Mouse (Mus musculus): ENCODE results near the gene Olfr600. TPM values are rescaled to one million over a fixed set of nuclear protein-coding genes. Genes with fewer than 3 reads are reported as not detected.

Olfr600 gene
- not detected in 2 replicates for polyA plus RNA-seq (2021; fragmentation: Nextera tagmentation)
- long read RNA-seq, experiment 1: 0 reads
- long read RNA-seq, experiment 2: 0 reads

GRCm38 (mm10) chr7:103349569-103349968 lies at the start of gene Olfr600:
TSS of gene Olfr600 (minus strand) at chr7:103349669.

GRCm38 (mm10) chr7:103386077-103386476 lies 36.6 kb upstream of the Olfr600 start, which contains the start of gene Olfr603:
TSS of gene Olfr603 (minus strand) at chr7:103386177.

GRCm38 (mm10) chr7:103362555-103362954 lies 13.1 kb upstream of the Olfr600 start, which contains the start of gene Olfr601:
TSS of gene Olfr601 (minus strand) at chr7:103362655.

GRCm38 (mm10) chr7:103335617-103336016 lies 13.9 kb downstream of the Olfr600 start, which contains the start of gene Olfr599:
TSS of gene Olfr599 (plus strand) at chr7:103335917.

GRCm38 (mm10) chr7:103323268-103323667 lies 26.2 kb downstream of the Olfr600 start, which contains the start of gene Olfr598:
TSS of gene Olfr598 (plus strand) at chr7:103323568.

GRCm38 (mm10) chr7:103316015-103316414 lies 33.5 kb downstream of the Olfr600 start, which contains the start of gene Olfr597:
TSS of gene Olfr597 (plus strand) at chr7:103316315.

GRCm38 (mm10) chr7:103305348-103305747 lies 44.1 kb downstream of the Olfr600 start, which contains the start of gene Olfr596:
TSS of gene Olfr596 (plus strand) at chr7:103305648.

Other genes starting within 250 kb of the Olfr600 start
- gene Olfr586, start 224.0 kb downstream of the Olfr600 start, polyA plus RNA-seq (2021; fragmentation: Nextera tagmentation): not detected in 2 replicates
- not detected in 2 replicates for gene Olfr588-ps1, start 208.8 kb downstream of the Olfr600 start, polyA plus RNA-seq (2021; fragmentation: Nextera tagmentation)
- not detected in 2 replicates for gene Olfr589, start 193.3 kb downstream of the Olfr600 start, polyA plus RNA-seq (2021; fragmentation: Nextera tagmentation)
- gene Olfr591, start 171.3 kb downstream of the Olfr600 start, polyA plus RNA-seq (2021; fragmentation: Nextera tagmentation): not detected in 2 replicates
- gene Olfr592, start 164.9 kb downstream of the Olfr600 start, polyA plus RNA-seq (2021; fragmentation: Nextera tagmentation): not detected in 2 replicates
- gene Olfr593, start 137.8 kb downstream of the Olfr600 start, polyA plus RNA-seq (2021; fragmentation: Nextera tagmentation): not detected in 2 replicates
- not detected in 2 replicates for gene Olfr594, start 132.7 kb downstream of the Olfr600 start, polyA plus RNA-seq (2021; fragmentation: Nextera tagmentation)
- not detected in 2 replicates for gene Usp17ld, start 97.2 kb downstream of the Olfr600 start, polyA plus RNA-seq (2021; fragmentation: Nextera tagmentation)
- not detected in 2 replicates for gene Olfr596, start 44.0 kb downstream of the Olfr600 start, polyA plus RNA-seq (2021; fragmentation: Nextera tagmentation)
- gene Olfr597, start 33.4 kb downstream of the Olfr600 start, polyA plus RNA-seq (2021; fragmentation: Nextera tagmentation): not detected in 2 replicates
- gene Olfr598, start 26.1 kb downstream of the Olfr600 start, polyA plus RNA-seq (2021; fragmentation: Nextera tagmentation): not detected in 2 replicates
- not detected in 2 replicates for gene Olfr599, start 13.8 kb downstream of the Olfr600 start, polyA plus RNA-seq (2021; fragmentation: Nextera tagmentation)
- not detected in 2 replicates for gene Olfr601, start 13.0 kb upstream of the Olfr600 start, polyA plus RNA-seq (2021; fragmentation: Nextera tagmentation)
- not detected in 2 replicates for gene Olfr603, start 36.5 kb upstream of the Olfr600 start, polyA plus RNA-seq (2021; fragmentation: Nextera tagmentation)
- gene Usp17lc, start 65.4 kb upstream of the Olfr600 start, polyA plus RNA-seq (2021; fragmentation: Nextera tagmentation): not detected in 2 replicates
- gene Olfr605, start 95.8 kb upstream of the Olfr600 start, polyA plus RNA-seq (2021; fragmentation: Nextera tagmentation): not detected in 2 replicates
- not detected in 2 replicates for gene Olfr606, start 99.4 kb upstream of the Olfr600 start, polyA plus RNA-seq (2021; fragmentation: Nextera tagmentation)
- not detected in 2 replicates for gene Olfr607, start 114.5 kb upstream of the Olfr600 start, polyA plus RNA-seq (2021; fragmentation: Nextera tagmentation)
- not detected in 2 replicates for gene Olfr608, start 120.2 kb upstream of the Olfr600 start, polyA plus RNA-seq (2021; fragmentation: Nextera tagmentation)
- not detected in 2 replicates for gene Olfr609, start 148.4 kb upstream of the Olfr600 start, polyA plus RNA-seq (2021; fragmentation: Nextera tagmentation)
- gene Olfr610, start 162.5 kb upstream of the Olfr600 start, polyA plus RNA-seq (2021; fragmentation: Nextera tagmentation): not detected in 2 replicates
- gene Olfr611, start 171.2 kb upstream of the Olfr600 start, polyA plus RNA-seq (2021; fragmentation: Nextera tagmentation): not detected in 2 replicates
- gene Olfr612, start 193.0 kb upstream of the Olfr600 start, polyA plus RNA-seq (2021; fragmentation: Nextera tagmentation): not detected in 2 replicates
- not detected in 2 replicates for gene Olfr613, start 198.4 kb upstream of the Olfr600 start, polyA plus RNA-seq (2021; fragmentation: Nextera tagmentation)
- gene Olfr615, start 206.4 kb upstream of the Olfr600 start, polyA plus RNA-seq (2021; fragmentation: Nextera tagmentation): not detected in 2 replicates
- gene Olfr616, start 219.5 kb upstream of the Olfr600 start, polyA plus RNA-seq (2021; fragmentation: Nextera tagmentation): not detected in 2 replicates
- gene Olfr617, start 223.4 kb upstream of the Olfr600 start, polyA plus RNA-seq (2021; fragmentation: Nextera tagmentation): not detected in 2 replicates
- not detected in 2 replicates for gene Olfr618, start 240.4 kb upstream of the Olfr600 start, polyA plus RNA-seq (2021; fragmentation: Nextera tagmentation)

Measured in left cerebral cortex, adult 6 months (tissue).